Mouse (Mus musculus): ENCODE data around the gene Satl1.

Gene Satl1

DNA sequence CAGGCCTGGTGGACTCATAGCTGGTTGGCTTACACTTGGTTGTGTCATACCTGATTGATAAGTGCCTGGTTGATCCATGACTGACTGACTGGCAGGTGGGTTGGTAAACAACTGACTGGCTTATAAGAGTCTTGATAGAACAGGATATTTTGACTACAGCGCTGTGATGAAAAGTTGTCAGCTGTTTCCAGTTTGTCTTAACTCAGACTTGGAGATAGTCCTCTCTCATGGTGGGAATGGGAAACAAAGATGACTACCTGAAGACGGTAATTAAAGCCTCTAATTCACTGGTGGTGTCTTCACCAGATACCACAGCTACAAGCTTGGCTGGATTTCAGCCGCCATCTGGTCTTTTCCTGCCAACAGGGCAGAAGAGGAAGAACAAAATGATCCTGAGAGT is at the start of gene Satl1:
TSS of gene Satl1 (minus strand) at position 101 of the 400 bp plus-strand sequence.
- no peak for DNase-seq

- DNase-seq, result no peak
Measured at GRCm38 (mm10) chrX:112438064-112438463, 31.5 kb upstream of the Satl1 start.

- no peak for DNase-seq
Measured at GRCm38 (mm10) chrX:112437580-112437979, 31.0 kb upstream of the Satl1 start.

- peak in 1 of 2 experiments; percentile 7 for DNase-seq
Measured at GRCm38 (mm10) chrX:112422998-112423397, 16.4 kb upstream of the Satl1 start.

DNA sequence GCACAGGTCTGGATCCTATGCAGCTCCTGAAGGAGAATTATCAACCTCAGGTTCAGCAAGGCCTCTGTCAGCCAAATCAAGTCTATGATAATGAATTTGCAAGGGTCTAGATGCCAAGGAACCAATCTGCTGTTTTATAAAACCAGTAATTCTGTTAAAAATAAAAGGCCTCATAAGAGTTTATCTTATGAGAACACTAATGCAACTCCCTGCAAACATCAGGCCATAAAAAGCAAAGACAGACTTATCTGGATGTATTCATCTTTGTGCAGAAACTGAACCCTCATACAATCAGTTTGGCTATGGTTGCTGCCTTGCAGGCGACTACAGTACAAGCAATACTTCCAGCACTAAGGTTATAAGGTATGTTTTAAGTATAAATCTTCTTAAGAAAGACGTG is 5.7 kb upstream of the Satl1 start:
- DNase-seq, result no peak

GRCm38 (mm10) chrX:112370577-112371410 is 35.8 kb downstream of the Satl1 start:
- DNase-seq, result peak; percentile 6 to 14

GRCm38 (mm10) chrX:112368426-112368825 is 38.2 kb downstream of the Satl1 start:
- no peak for DNase-seq

GRCm38 (mm10) chrX:112348395-112348791 is 58.2 kb downstream of the Satl1 start:
- no peak for DNase-seq

- no peak for DNase-seq
Measured at GRCm38 (mm10) chrX:112347467-112348394, 58.8 kb downstream of the Satl1 start.

- DNase-seq, result no peak
Measured at GRCm38 (mm10) chrX:112339486-112339885, 67.1 kb downstream of the Satl1 start.
